Mouse (Mus musculus) bone marrow macrophage, adult 2 months (primary cell): ENCODE measurements around the gene Cnot8. TPM values are rescaled to one million over a fixed set of nuclear protein-coding genes. Genes with fewer than 3 reads are reported as not detected.
A peak's percentile ranks its signal among the peaks of the same experiment; 100 is the strongest.
"Not testable (repeated sequence)": the region's sequence is repeated elsewhere in the genome, so short reads cannot be mapped to it uniquely, and the experiment has no call there.

Experiments used
- H3K27ac ChIP-seq: 2 replicates; pipeline ENCODE4 v1.5.1; 2012; ENCODE audit warnings: low read depth, low read length; ENCODE audit not compliant: insufficient read depth
- H3K4me1 ChIP-seq: 2 replicates; pipeline ENCODE4 v1.6.1; 2012; ENCODE audit warnings: low read length; ENCODE audit not compliant: control insufficient read depth, insufficient read depth
- H3K4me3 ChIP-seq: 2 replicates; pipeline ENCODE4 v1.5.1; 2012; ENCODE audit warnings: mild to moderate bottlenecking, low read length, moderate library complexity; ENCODE audit not compliant: insufficient read depth
- CTCF ChIP-seq: IDR thresholded peaks from 2 replicates; pipeline ENCODE4 v1.5.1; 2012; ENCODE audit warnings: low read depth, mild to moderate bottlenecking, low read length, moderate library complexity
- POLR2A ChIP-seq: IDR thresholded peaks from 2 replicates; pipeline ENCODE4 v1.6.1; 2012; ENCODE audit warnings: mild to moderate bottlenecking, low read depth, low read length, borderline replicate concordance
- polyA plus RNA-seq: library from polyadenylated mRNA; stranded (reverse); fragments of >200 nt; gene quantifications from 2 replicates; pipeline ENCODE4 v1.2.4, GENCODE M21; 2012; ENCODE audit not compliant: missing spikeins, insufficient read depth, insufficient read length

Cnot8 gene
- polyA plus RNA-seq, 1 experiment: 58.4 TPM

DNA sequence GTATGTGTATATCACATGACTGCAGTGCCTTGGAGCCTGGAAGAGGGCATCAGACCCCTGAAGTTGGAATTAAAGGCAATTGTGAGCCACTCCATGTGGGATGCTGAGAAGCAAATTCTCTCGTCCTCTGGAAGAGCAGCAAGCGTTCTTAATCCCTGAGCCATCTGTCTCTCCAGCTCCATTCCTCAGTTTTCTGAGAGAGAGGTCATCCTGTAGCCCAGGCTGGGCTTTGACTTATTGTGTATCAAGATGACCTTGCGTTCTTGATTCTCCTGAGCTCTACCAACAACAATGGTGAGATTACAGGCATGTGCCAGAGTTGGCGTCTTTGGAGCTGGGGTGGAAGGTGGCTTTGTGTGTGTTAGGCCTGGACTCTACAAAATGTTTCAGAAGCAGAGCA lies 9.2 kb upstream of the Cnot8 start:
- H3K4me1 ChIP-seq: peaks cover 16% of the 10 kb centered on the region
- H3K27ac ChIP-seq: no peak overlapping the region
- no peak for TF ChIP-seq POLR2A
- TF ChIP-seq CTCF: no peak
- no peak overlapping the region for H3K4me3 ChIP-seq

DNA sequence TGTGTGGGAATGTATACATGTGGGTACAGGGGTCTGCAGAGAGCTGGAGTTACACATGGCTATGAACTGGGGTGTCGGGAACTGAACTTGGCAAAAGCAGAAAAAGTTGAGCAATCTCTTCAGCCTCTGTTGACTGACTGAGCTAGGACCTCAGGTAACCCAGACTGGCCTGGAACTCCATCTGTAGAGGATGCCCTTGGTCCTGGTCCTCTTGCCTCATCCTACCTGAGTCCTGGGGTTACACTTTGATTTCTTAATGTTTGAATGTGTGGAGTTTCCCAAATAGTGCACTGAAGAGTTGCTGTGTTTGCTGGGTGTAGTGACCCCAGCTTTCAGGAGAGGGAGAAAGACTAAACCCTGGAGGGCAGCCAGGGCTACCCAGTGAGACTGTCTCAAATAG lies 8.4 kb upstream of the Cnot8 start:
- no peak overlapping the region for H3K27ac ChIP-seq
- no peak overlapping the region for H3K4me3 ChIP-seq
- TF ChIP-seq CTCF (no peak), POLR2A (no peak)
- H3K4me1 ChIP-seq: peaks cover 16% of the 10 kb centered on the region

DNA sequence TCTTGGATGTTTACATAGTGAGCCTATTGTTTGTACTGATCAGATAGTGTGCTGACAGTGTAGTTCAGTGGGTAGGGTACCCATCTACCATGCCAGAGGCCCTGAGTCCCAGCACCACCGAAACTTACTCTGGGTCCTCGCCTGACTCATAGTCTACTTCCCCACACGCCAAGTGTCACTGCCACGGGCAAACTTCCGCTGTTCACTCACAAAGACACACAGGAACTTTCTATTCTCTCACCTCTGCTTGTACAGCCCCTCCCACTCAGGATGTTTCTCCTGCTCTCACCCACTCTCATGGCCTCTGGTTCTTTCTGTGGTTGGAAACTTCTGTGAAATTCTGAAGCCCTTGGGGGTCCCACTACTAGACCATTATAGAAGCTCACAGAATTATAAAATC lies 7.8 kb upstream of the Cnot8 start:
- no peak overlapping the region for H3K27ac ChIP-seq
- H3K4me3 ChIP-seq: no peak overlapping the region
- peaks cover 16% of the 10 kb centered on the region for H3K4me1 ChIP-seq
- TF ChIP-seq POLR2A (no peak), CTCF (no peak)

DNA sequence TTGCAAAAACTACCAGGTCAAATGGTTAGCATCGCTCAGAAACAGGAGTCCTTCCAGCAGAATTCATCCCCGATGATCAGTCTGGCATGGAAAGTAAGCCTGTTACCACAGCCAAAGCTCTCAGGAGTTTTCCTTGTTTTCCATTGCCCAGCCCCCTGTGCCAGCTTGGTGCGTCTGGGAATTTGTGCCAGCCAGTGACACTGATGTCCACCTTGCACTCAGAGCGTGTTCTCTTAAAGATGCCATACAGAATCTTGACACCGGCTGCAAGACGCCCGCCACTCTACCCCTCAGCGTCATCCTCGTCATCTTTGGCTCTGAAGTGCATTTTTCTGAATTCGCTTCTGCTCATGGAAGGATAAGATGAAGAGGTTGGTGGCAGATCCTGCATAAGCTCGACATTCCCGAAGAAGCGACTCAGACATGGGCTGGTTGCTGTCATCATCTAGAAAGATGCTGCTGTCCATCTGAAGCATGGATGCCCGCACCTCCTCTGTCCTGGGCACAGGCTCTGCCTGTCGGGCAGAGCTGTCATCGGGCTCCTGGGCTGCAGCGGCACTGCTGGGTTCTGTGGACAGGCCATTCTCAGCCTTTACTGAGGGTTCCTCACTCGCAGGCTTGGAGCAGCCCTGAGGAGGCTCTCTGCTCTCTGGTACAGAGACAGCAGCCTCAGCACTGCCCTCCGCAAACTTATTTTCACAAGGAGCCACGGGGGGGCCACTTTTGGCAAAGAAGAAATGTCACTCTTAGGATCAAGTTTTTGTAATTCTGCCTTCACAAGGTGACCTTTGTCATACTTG lies 6.9 kb upstream of the Cnot8 start:
- no peak overlapping the region for H3K27ac ChIP-seq
- no peak overlapping the region for H3K4me3 ChIP-seq
- peaks cover 16% of the 10 kb centered on the region for H3K4me1 ChIP-seq
- TF ChIP-seq CTCF (no peak), POLR2A (no peak)

DNA sequence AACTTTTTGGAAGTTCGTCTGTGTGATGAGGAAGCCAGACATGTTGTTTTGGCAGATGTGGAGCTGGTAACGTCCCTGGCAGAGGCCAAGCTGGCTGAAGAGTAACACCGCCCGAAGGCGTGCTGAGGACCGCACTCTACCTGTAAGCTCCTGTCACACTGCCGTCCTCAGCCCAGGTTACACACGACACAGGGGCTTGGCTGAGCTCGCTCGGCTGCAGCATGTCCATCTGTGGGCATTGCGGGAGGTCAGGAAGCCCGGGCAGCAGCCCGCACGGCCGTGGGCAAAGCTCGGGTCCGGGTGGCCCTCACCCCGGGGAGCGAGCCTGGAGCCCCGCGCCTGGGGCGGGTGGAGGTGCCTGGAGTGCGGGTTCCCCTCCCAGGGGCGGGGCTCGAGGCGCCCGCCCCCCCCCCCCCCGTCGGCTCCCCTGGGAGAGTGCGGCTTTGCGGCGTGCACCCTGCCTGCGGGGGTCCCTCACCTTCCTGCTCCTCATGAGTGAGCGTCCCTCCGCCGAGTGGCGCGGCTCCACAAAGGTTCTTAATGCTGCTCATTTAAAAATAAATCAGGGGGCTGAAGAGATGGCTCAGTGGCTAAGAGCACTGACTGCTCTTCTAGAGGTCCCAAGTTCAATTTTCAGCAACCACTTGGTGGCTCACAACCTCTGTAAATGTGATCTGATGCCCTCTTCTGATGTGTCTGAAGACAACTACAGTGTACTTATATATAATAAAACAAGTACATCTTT lies 6.2 kb upstream of the Cnot8 start:
- H3K27ac ChIP-seq: no peak overlapping the region
- TF ChIP-seq POLR2A: no peak
- no peak for TF ChIP-seq CTCF
- H3K4me1 ChIP-seq: peaks cover 14% of the 10 kb centered on the region
- H3K4me3 ChIP-seq: peak overlapping the region; percentile 37

DNA sequence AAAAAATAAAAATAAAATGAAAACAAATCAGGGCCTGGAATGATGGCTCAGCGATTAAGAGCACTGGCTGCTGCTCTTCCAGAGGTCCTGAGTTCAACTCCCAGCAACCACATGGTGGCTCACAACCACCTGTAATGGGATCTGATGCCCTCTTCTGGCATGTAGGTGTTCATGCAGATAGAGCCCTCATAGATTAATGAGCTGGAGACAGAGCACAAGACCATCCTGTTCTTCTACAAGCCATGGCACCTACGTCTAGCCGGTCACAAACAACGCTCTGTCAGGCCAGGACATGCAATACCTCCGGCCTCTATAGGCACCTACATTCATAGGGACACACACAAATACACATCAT lies 5.6 kb upstream of the Cnot8 start:
- peaks cover 14% of the 10 kb centered on the region for H3K4me1 ChIP-seq
- H3K4me3 ChIP-seq, H3K27ac ChIP-seq: not testable (repeated sequence)

DNA sequence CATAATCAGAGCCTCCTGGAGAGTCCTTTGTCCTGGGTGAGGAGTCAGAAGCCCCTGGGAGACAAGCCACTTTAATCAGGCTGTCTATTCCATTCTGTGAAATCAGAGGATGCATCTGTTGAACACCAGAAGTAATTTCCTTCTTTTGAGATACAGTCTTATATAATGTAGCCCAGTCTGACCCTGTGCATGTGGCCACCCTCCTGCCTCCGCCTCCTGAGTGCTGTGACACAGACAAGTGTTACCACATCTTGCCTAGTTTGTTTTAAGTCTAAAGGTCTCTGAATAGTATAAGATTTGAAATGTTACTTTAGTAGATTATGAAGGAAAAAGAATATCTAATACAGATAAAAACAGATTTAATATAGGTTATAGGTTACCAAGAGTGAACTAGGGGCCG lies 3.9 kb upstream of the Cnot8 start:
- TF ChIP-seq CTCF (no peak), POLR2A (no peak)
- Histone ChIP-seq H3K27ac (no peak overlapping the region), H3K4me3 (no peak overlapping the region), H3K4me1 (peaks cover 13% of the 10 kb centered on the region)

DNA sequence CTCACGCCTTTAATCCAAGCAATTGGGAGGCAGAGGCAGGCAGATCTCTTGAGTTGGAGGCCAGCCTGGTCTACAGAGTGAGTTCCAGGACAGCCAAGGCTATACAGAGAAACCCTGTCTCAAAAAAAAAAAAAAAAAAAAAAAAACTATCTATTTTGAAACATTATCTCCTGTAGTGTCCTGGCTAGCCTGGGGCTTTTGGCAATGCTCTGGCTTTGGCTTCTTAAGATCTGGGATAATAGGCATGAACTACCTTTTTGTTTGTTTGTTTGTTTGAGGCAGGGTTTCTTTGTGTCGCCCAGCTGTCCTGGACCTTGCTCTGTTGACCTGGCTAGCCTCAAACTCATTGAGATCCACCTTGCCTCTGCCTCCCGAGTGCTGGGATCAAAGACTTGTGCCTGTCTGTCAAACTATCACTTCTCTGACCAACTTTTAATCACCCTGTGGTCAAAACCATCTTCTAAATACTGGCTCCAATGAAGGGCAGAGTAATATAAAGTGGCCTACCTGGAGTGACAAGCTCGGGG lies 2.7 kb upstream of the Cnot8 start:
- Histone ChIP-seq H3K27ac (no peak overlapping the region), H3K4me3 (no peak overlapping the region), H3K4me1 (peaks cover 18% of the 10 kb centered on the region)
- TF ChIP-seq CTCF (no peak), POLR2A (no peak)

DNA sequence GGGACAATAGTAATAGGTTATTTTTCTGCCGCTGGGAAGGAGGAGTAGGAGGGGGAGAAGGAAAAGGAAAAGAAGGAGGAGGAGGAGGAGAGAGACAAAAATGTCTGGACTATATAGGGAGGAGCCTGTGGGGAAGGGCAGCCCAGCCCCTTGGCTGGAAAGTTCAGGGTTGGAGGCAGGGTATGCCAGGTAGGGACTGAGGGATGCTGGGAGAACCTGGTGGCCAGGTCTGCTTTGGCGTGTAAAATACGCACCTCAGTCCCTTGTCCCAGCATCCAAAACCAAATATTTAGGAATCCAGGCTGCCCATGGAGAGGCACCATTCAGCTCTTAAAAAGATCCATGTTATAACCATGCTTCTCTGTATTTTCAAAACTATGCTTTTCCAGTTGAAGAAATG lies 1.8 kb upstream of the Cnot8 start:
- Histone ChIP-seq H3K4me1 (peaks cover 20% of the 10 kb centered on the region), H3K27ac (no peak overlapping the region), H3K4me3 (no peak overlapping the region)
- TF ChIP-seq POLR2A: no peak

DNA sequence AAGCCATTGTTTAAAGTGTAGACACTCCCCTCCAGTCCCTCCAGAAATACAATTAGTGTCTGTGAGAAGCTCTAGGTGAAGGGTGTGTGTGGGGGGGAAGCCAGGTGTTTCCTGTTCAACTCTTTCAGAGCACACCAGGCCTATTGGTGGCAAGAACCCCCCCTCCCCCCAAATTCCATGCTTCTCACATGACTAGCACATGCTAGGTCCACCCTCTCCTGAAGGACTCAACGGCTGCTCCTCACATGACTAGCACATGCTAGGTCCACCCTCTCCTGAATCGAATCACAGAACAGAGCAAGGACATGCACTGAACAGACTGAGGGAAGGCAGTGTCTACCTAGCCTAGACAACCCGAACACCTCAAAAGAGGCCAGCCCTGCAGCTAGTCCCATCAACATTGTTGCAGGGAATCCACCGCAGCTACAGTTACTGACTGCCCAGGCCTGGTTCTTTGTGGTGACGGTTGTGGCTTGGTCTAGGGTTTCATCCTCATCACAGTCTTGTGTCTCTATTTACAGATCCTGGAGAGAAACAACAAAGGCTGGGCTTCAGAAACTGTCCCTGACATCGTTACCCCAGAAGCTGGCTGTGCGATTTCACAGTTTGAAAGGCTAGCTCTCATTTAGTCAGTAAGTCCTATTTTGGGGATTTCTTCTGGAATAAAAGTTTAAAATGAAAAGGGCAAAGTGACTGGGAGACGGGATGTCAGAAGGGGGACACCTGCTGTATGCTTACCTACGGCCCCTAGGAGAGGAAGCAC lies 1.2 kb upstream of the Cnot8 start:
- TF ChIP-seq POLR2A (no peak), CTCF (no peak)
- Histone ChIP-seq H3K4me1 (peaks cover 25% of the 10 kb centered on the region), H3K4me3 (no peak overlapping the region), H3K27ac (no peak overlapping the region)
